Mouse (Mus musculus) neural tube, embryonic 13.5 days (tissue): Measurements from ENCODE around the gene Fxr2. TPM values are rescaled to one million over a fixed set of nuclear protein-coding genes. Genes with fewer than 3 reads are reported as not detected.

Source experiments
- microRNA counts: library from miRNA; unstranded; fragments of <30 nt; microRNA quantifications from one replicate; lab custom pipeline; 2016
- microRNA-seq: library from miRNA; unstranded; fragments of <30 nt; microRNA quantifications from one replicate; pipeline ENCODE4, GENCODE M21; 2016
- polyA plus RNA-seq: library from polyadenylated mRNA; unstranded; fragments of >200 nt; fragmentation: Nextera tagmentation; extraction: Ambion mirVana; gene quantifications from 2 replicates; pipeline ENCODE4 v1.2.1, GENCODE M21; 2015

The Fxr2 gene
- polyA plus RNA-seq, 1 experiment from 2014 or later: 55.1 TPM

MicroRNAs within 50 kb of the gene (microRNA counts, 519-probe panel; counts per million panel counts)
- not detected for microRNA mmu-miR-1934 (lab: Ali Mortazavi, UCI)
- 3,038 counts per million, percentile 34 among the panel's probes with 10 or more counts for microRNA mmu-miR-467f (lab: Ali Mortazavi, UCI)

Small RNA genes lying within 50 kb of the gene (microRNA-seq; reads per million reads assigned to microRNA genes)
- gene Mir1934 (2.1 reads per million, percentile 7 among the genes with 10 or more reads in this experiment), gene Mir467f (not detected)

Other genes with a start within 250 kb of the Fxr2 start
- 112 and 117 TPM in 2 replicates for gene Naa38, start 237.5 kb upstream of the Fxr2 start, polyA plus RNA-seq
- gene Cyb5d1, start 237.4 kb upstream of the Fxr2 start, polyA plus RNA-seq: 36.2 and 39.2 TPM in 2 replicates
- 7.8 and 8.4 TPM in 2 replicates for gene Tmem88, start 234.8 kb upstream of the Fxr2 start, polyA plus RNA-seq
- gene Kdm6b, start 219.3 kb upstream of the Fxr2 start, polyA plus RNA-seq: 44.8 and 47.4 TPM in 2 replicates
- gene Dnah2, start 83.9 kb upstream of the Fxr2 start, polyA plus RNA-seq: 2.2 and 2.7 TPM in 2 replicates
- gene Efnb3, start 72.8 kb upstream of the Fxr2 start, polyA plus RNA-seq: 68.1 and 72.0 TPM in 2 replicates
- gene Wrap53, start 52.7 kb upstream of the Fxr2 start, polyA plus RNA-seq: 18.1 and 19.7 TPM in 2 replicates
- gene Trp53, start 52.6 kb upstream of the Fxr2 start, polyA plus RNA-seq: 76.0 and 77.6 TPM in 2 replicates
- gene Atp1b2, start 27.0 kb upstream of the Fxr2 start, polyA plus RNA-seq: 29.5 and 30.4 TPM in 2 replicates
- not detected in 2 replicates for gene Shbg, start 15.1 kb upstream of the Fxr2 start, polyA plus RNA-seq
- gene Sat2, start 11.0 kb upstream of the Fxr2 start, polyA plus RNA-seq: 22.6 and 27.5 TPM in 2 replicates
- gene Sox15, start 22.3 kb downstream of the Fxr2 start, polyA plus RNA-seq: not detected in 2 replicates
- gene Mpdu1, start 29.7 kb downstream of the Fxr2 start, polyA plus RNA-seq: 83.2 and 92.1 TPM in 2 replicates
- 9.8 and 11.3 TPM in 2 replicates for gene Cd68, start 33.2 kb downstream of the Fxr2 start, polyA plus RNA-seq
- 525 and 528 TPM in 2 replicates for gene Eif4a1, start 39.4 kb downstream of the Fxr2 start, polyA plus RNA-seq
- 99.8 and 105 TPM in 2 replicates for gene Senp3, start 49.1 kb downstream of the Fxr2 start, polyA plus RNA-seq
- 0.74 and 0.77 TPM in 2 replicates for gene Tnfsf13, start 52.8 kb downstream of the Fxr2 start, polyA plus RNA-seq
- 3.3 and 3.5 TPM in 2 replicates for gene Tnfsf12, start 62.9 kb downstream of the Fxr2 start, polyA plus RNA-seq
- 1.4 and 1.8 TPM in 2 replicates for gene Tnfsfm13, start 63.1 kb downstream of the Fxr2 start, polyA plus RNA-seq
- 22.9 and 27.2 TPM in 2 replicates for gene Polr2a, start 125.6 kb downstream of the Fxr2 start, polyA plus RNA-seq
- gene Slc35g3, start 129.0 kb downstream of the Fxr2 start, polyA plus RNA-seq: 0.13 TPM in 1 of 2 replicates, not detected in the other
- 2.5 and 2.9 TPM in 2 replicates for gene Zbtb4, start 132.9 kb downstream of the Fxr2 start, polyA plus RNA-seq
- gene Chrnb1, start 163.0 kb downstream of the Fxr2 start, polyA plus RNA-seq: 2.4 and 4.5 TPM in 2 replicates
- gene Fgf11, start 168.9 kb downstream of the Fxr2 start, polyA plus RNA-seq: 6.8 and 8.9 TPM in 2 replicates
- 0.74 and 1.4 TPM in 2 replicates for gene Tmem102, start 172.6 kb downstream of the Fxr2 start, polyA plus RNA-seq
- gene Gm39566, start 182.3 kb downstream of the Fxr2 start, polyA plus RNA-seq: not detected in 2 replicates
- gene Spem2, start 185.5 kb downstream of the Fxr2 start, polyA plus RNA-seq: not detected in 2 replicates
- 0.43 and 0.98 TPM in 2 replicates for gene Spem1, start 189.2 kb downstream of the Fxr2 start, polyA plus RNA-seq
- gene Nlgn2, start 204.8 kb downstream of the Fxr2 start, polyA plus RNA-seq: 17.1 and 18.1 TPM in 2 replicates
- 321 and 416 TPM in 2 replicates for gene Tmem256, start 205.5 kb downstream of the Fxr2 start, polyA plus RNA-seq
- 62.5 and 65.6 TPM in 2 replicates for gene Plscr3, start 213.4 kb downstream of the Fxr2 start, polyA plus RNA-seq
- gene Tnk1, start 225.7 kb downstream of the Fxr2 start, polyA plus RNA-seq: 0.29 and 0.51 TPM in 2 replicates
- gene Tmem95, start 245.0 kb downstream of the Fxr2 start, polyA plus RNA-seq: not detected in 2 replicates
- gene Kctd11, start 248.4 kb downstream of the Fxr2 start, polyA plus RNA-seq: 2.0 and 3.3 TPM in 2 replicates